Mouse (Mus musculus) heart, embryonic 16.5 days (tissue): ENCODE results near the gene B130006D01Rik. TPM values are rescaled to one million over a fixed set of nuclear protein-coding genes. Genes with fewer than 3 reads are reported as not detected.

Experiments
- ATAC-seq: fragments of 200-750 bp; cut with Nextera tagmentation; replicated peaks from 2 replicates; pipeline ENCODE4 v1.8.0; 2017; ENCODE audit warnings: moderate number of reproducible peaks; ENCODE audit not compliant: insufficient read depth, low FRiP score; ENCODE audit errors: extremely low read depth
- H3K27ac ChIP-seq: fragments of 300-500 bp; sonication (generic); 2 replicates; pipeline ENCODE4 v1.5.1; 2014; ENCODE audit warnings: mild to moderate bottlenecking, low read length, control low read depth, moderate library complexity
- H3K27me3 ChIP-seq: fragments of 300-500 bp; sonication (generic); 2 replicates; pipeline ENCODE4 v1.6.1; 2014; ENCODE audit warnings: low read length, mixed read lengths; ENCODE audit not compliant: control insufficient read depth, insufficient read depth
- H3K36me3 ChIP-seq: fragments of 300-500 bp; sonication (generic); 2 replicates; pipeline ENCODE4 v1.6.1; 2014; ENCODE audit not compliant: control insufficient read depth, insufficient read depth
- H3K4me1 ChIP-seq: fragments of 300-500 bp; sonication (generic); 2 replicates; pipeline ENCODE4 v1.6.1; 2014; ENCODE audit warnings: low read length, mixed read lengths; ENCODE audit not compliant: control insufficient read depth, insufficient read depth
- H3K4me2 ChIP-seq: fragments of 300-500 bp; sonication (generic); 2 replicates; pipeline ENCODE4 v1.6.1; 2014; ENCODE audit warnings: low read depth, mild to moderate bottlenecking, control low read depth, low read length
- H3K4me3 ChIP-seq: fragments of 300-500 bp; sonication (generic); 2 replicates; pipeline ENCODE4 v1.5.1; 2014; ENCODE audit warnings: mild to moderate bottlenecking, control low read depth, low read length
- H3K9ac ChIP-seq: fragments of 300-500 bp; sonication (generic); 2 replicates; pipeline ENCODE4 v1.6.1; 2014; ENCODE audit warnings: low read length, control low read depth
- H3K9me3 ChIP-seq: fragments of 300-500 bp; sonication (generic); replicated peaks from 2 replicates; pipeline ENCODE4 v1.6.1; 2016; ENCODE audit warnings: low read length; ENCODE audit not compliant: control insufficient read depth
- WGBS: fragments of 180-500 bp; shearing (Covaris S2); extraction: QIAGEN DNeasy Blood & Tissue Kit; methylation state at CpG from one replicate; pipeline ENCODE4 v1.1.7; 2014; 5-methylcytosine and 5-hydroxymethylcytosine counted together
- polyA plus RNA-seq: library from polyadenylated mRNA; unstranded; fragments of >200 nt; fragmentation: Nextera tagmentation; extraction: Ambion mirVana; gene quantifications from 2 replicates; pipeline ENCODE4 v1.2.1, GENCODE M21; 2015

The B130006D01Rik gene
- polyA plus RNA-seq, 1 experiment from 2014 or later, result 0.98 TPM

GRCm38 (mm10) chr11:95771665-95772064 lies 48.3 kb downstream of the B130006D01Rik start:
- Histone ChIP-seq H3K4me1 (no peaks in the 10 kb centered on the region; the same call in 1 of the 2 replicates), H3K27me3 (no peaks in the 10 kb centered on the region), H3K4me2 (no peak overlapping the region), H3K9ac (no peak overlapping the region), H3K27ac (no peak overlapping the region), H3K9me3 (no peaks in the 10 kb centered on the region), H3K36me3 (peaks cover 5% of the 10 kb centered on the region; the same call in 1 of the 2 replicates), H3K4me3 (no peak overlapping the region)
- WGBS, result 75% methylated on average over 8 of the region's 8 CpGs
- no peak for ATAC-seq

DNA sequence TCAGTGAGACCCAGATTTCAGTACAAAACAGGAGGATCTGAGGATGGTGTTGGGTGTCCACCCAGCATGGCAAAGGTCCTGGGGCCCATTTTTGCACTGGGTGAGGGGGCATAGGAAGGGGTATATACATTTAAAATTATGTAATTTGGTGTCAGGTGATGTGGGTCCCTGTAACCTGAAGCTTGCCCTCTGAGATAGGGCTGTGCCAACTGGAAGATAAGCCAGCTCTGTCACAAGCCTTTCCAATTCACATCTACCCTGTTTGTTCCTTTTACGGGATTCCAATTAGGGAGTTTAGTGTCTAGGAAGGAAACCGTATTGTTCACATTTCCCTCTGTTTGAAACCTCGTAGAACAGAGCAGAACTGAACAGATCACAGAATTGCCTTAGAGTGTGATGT lies 49.9 kb downstream of the B130006D01Rik start:
- Histone ChIP-seq H3K9ac (no peak overlapping the region), H3K27me3 (no peaks in the 10 kb centered on the region), H3K27ac (peak overlapping the region; percentile 23; the same call in 1 of the 2 replicates), H3K36me3 (peaks cover 5% of the 10 kb centered on the region; the same call in 1 of the 2 replicates), H3K4me1 (peaks cover 6% of the 10 kb centered on the region), H3K4me3 (no peak overlapping the region), H3K9me3 (no peaks in the 10 kb centered on the region), H3K4me2 (no peak overlapping the region)
- no peak for ATAC-seq
- WGBS, result 64% methylated on average over 3 of the region's 3 CpGs

Other genes starting within 250 kb of the B130006D01Rik start
- 0.07 and 0.14 TPM in 2 replicates for gene Nxph3, start 209.0 kb upstream of the B130006D01Rik start, polyA plus RNA-seq
- 4.3 and 5.3 TPM in 2 replicates for gene Ngfr, start 135.9 kb upstream of the B130006D01Rik start, polyA plus RNA-seq
- 295 and 306 TPM in 2 replicates for gene Phb, start 56.6 kb upstream of the B130006D01Rik start, polyA plus RNA-seq
- 13.6 and 14.0 TPM in 2 replicates for gene Zfp652, start 10.9 kb upstream of the B130006D01Rik start, polyA plus RNA-seq
- 3.2 and 3.3 TPM in 2 replicates for gene Phospho1, start 100.9 kb downstream of the B130006D01Rik start, polyA plus RNA-seq
- 30.3 and 34.7 TPM in 2 replicates for gene Gngt2, start 113.6 kb downstream of the B130006D01Rik start, polyA plus RNA-seq
- 19.6 and 28.0 TPM in 2 replicates for gene Abi3, start 118.9 kb downstream of the B130006D01Rik start, polyA plus RNA-seq
- 0.61 and 1.1 TPM in 2 replicates for gene B4galnt2, start 191.3 kb downstream of the B130006D01Rik start, polyA plus RNA-seq